Mouse (Mus musculus) ES-Bruce4 (cell line): ENCODE measurements around the gene Edc3. TPM values are rescaled to one million over a fixed set of nuclear protein-coding genes. Genes with fewer than 3 reads are reported as not detected.
"Not testable (repeated sequence)": the region's sequence is repeated elsewhere in the genome, so short reads cannot be mapped to it uniquely, and the experiment has no call there.

ENCODE experiments used
- H3K27ac ChIP-seq: 2 replicates; pipeline ENCODE4 v1.5.1; 2012; ENCODE audit warnings: low read length, inconsistent platforms; ENCODE audit not compliant: insufficient read depth
- H3K27me3 ChIP-seq: 2 replicates; pipeline ENCODE4 v1.6.1; 2012; ENCODE audit warnings: mild to moderate bottlenecking, low read length, inconsistent platforms; ENCODE audit not compliant: control insufficient read depth, poor library complexity, insufficient read depth, severe bottlenecking
- H3K36me3 ChIP-seq: 2 replicates; pipeline ENCODE4 v1.6.1; 2012; ENCODE audit warnings: inconsistent platforms, mild to moderate bottlenecking, low read length, moderate library complexity; ENCODE audit not compliant: control insufficient read depth, poor library complexity, insufficient read depth, severe bottlenecking
- H3K4me1 ChIP-seq: one replicate; pipeline ENCODE4 v1.8.1; 2011; ENCODE audit warnings: low read length; ENCODE audit not compliant: control insufficient read depth, insufficient read depth
- H3K4me3 ChIP-seq: 2 replicates; pipeline ENCODE4 v1.5.1; 2011; ENCODE audit warnings: low read depth, mild to moderate bottlenecking, low read length
- H3K9ac ChIP-seq: 2 replicates; pipeline ENCODE4 v1.6.1; 2012; ENCODE audit warnings: low read depth, mild to moderate bottlenecking, inconsistent platforms; ENCODE audit not compliant: poor library complexity, severe bottlenecking
- H3K9me3 ChIP-seq: replicated peaks from 2 replicates; pipeline ENCODE4 v1.6.1; 2012; ENCODE audit warnings: mild to moderate bottlenecking, low read length, inconsistent platforms; ENCODE audit not compliant: control insufficient read depth, poor library complexity, insufficient read depth, severe bottlenecking
- CTCF ChIP-seq: IDR thresholded peaks from one replicate; pipeline ENCODE4 v1.8.1; 2011; ENCODE audit warnings: low read depth, low read length
- EP300 ChIP-seq: IDR thresholded peaks from 2 replicates; pipeline ENCODE4 v1.6.1; 2011; ENCODE audit warnings: low read depth, low read length; ENCODE audit not compliant: insufficient read depth
- POLR2A ChIP-seq: IDR thresholded peaks from one replicate; pipeline ENCODE4 v1.8.1; 2011; ENCODE audit warnings: low read length; ENCODE audit not compliant: insufficient read depth
- polyA plus RNA-seq: library from polyadenylated mRNA; stranded (reverse); fragments of >200 nt; gene quantifications from 2 replicates; pipeline ENCODE4 v1.2.4, GENCODE M21; 2011; ENCODE audit warnings: low read depth; ENCODE audit not compliant: missing spikeins, insufficient read depth, insufficient read length

The Edc3 gene
- polyA plus RNA-seq, 1 experiment = 22.0 TPM

DNA sequence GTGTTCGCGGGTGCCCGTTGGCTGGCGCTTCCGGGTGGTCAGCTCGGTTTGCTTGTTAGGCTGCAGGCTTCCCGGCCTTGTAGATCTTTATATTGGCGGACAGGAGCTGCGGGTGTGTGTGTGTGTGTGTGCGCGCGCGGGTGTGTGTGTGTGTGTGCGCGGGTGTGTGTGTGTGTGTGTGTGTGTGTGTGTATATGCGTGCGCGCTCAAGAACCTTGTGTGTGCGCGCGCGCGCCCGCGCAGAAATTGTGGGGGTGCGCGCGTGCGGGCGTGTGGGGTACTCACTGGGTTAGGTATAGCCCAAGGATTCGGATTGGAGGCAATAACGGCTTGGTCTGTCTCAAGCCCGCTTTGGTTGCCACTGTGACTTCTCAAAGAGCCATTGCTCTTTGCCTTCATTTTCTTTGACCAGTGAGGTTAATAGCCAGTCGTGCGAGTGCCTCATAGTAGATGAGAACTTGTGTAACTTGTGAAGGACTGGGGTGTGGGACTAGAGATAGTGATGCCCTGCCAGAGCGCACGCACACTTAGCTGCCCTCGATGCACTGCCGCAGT lies 457 bp downstream of the Edc3 start:
- Histone ChIP-seq H3K4me1 (no peaks in the 10 kb centered on the region), H3K27ac (no peak overlapping the region), H3K27me3 (no peaks in the 10 kb centered on the region), H3K9me3 (no peaks in the 10 kb centered on the region), H3K9ac (peak overlapping the region; percentile 85), H3K36me3 (peaks cover 19% of the 10 kb centered on the region; the same call in 1 of the 2 replicates), H3K4me3 (peak overlapping the region; percentile 88)
- TF ChIP-seq POLR2A (no peak), EP300 (no peak), CTCF (no peak)

DNA sequence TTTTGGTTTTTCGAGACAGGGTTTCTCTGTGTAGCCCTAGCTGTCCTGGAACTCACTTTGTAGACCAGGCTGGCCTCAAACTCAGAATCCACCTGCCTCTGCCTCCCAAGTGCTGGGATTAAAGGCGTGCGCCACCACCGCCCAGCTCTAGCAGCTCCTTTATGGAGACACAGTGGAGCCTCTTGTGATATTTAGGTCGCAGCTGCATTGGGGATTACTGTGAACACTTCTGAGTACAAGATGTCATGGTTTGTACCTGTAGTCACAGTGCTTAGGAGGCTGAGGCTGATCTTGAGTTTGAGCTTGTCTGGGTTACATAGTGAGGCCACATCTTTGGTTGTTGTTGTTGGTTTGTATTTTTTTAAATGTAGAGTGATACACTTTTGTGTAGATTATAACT lies 1.9 kb downstream of the Edc3 start:
- not testable (repeated sequence) for H3K9ac ChIP-seq, H3K9me3 ChIP-seq, H3K27ac ChIP-seq, H3K27me3 ChIP-seq, H3K4me3 ChIP-seq, H3K4me1 ChIP-seq
- peaks cover 27% of the 10 kb centered on the region for H3K36me3 ChIP-seq

DNA sequence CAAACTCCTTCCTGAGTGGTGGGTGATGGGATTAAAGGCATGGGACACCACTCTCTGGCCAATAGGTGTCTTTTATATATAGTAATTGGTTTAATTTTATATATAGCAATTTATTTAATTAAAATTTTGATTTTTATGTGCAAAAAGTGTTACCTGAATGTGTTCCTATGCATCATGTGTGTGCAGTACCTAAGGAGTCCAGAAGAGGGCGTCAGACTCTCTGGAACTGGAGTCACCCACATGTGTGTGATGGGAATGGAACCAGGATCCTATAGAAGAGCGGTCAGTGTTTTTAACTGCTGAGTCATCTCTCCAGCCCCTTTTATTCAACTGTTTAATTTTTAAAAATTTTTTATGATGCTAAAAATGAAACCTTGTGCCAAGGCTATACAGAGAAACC lies 3.9 kb downstream of the Edc3 start:
- Histone ChIP-seq H3K27ac (no peak overlapping the region), H3K36me3 (peaks cover 42% of the 10 kb centered on the region), H3K4me1 (no peaks in the 10 kb centered on the region), H3K4me3 (no peak overlapping the region), H3K9ac (no peak overlapping the region), H3K9me3 (no peaks in the 10 kb centered on the region), H3K27me3 (no peaks in the 10 kb centered on the region)
- no peak for TF ChIP-seq EP300
- no peak for TF ChIP-seq CTCF
- TF ChIP-seq POLR2A = no peak

DNA sequence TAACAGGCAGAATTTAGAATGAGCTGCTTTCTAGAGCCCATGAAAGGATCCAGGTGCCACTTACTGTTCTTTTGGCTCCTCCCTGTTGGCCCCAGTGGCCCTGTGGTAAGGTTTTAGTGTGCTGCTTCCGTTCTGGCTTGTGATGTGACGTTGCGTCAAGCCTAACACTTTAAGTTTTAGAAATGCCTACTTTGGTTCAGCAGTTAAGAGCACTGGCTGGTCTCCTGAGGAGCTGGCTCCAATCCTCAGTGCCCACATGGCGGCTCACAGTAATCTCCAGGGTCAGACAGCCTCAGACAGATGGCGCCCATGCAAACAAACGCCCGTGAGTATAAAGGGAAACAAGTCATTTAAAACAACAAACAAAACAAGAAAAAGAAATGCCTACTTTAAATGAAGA lies 10.1 kb downstream of the Edc3 start:
- Histone ChIP-seq H3K36me3 (peaks cover 29% of the 10 kb centered on the region), H3K4me3 (no peak overlapping the region), H3K4me1 (no peaks in the 10 kb centered on the region), H3K9ac (no peak overlapping the region), H3K27ac (no peak overlapping the region), H3K27me3 (no peaks in the 10 kb centered on the region), H3K9me3 (no peaks in the 10 kb centered on the region)
- TF ChIP-seq EP300 (no peak), POLR2A (no peak), CTCF (no peak)

DNA sequence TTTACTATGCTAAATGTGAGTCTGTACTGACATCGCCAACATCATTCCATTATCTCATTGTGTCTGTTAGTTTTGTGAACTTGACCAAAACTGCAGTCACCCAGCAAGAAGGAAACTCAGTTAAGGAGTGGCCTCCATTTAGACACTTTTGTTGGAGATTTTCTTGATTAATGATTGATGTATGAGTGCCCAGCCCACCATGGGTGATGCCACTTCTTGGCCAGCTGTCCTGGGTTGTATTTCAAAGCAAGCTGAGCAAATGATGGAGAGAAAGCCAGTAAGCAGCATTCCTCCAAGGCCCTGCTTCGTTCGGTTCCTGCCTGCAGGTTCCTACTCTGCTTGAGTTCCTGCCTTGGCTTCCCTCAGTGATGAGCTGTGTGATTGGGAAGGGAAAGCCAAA lies 12.4 kb downstream of the Edc3 start:
- Histone ChIP-seq H3K27me3 (no peaks in the 10 kb centered on the region), H3K36me3 (peaks cover 14% of the 10 kb centered on the region), H3K4me3 (no peak overlapping the region), H3K9me3 (no peaks in the 10 kb centered on the region), H3K4me1 (no peaks in the 10 kb centered on the region), H3K9ac (no peak overlapping the region), H3K27ac (no peak overlapping the region)
- TF ChIP-seq POLR2A (no peak), CTCF (no peak)

DNA sequence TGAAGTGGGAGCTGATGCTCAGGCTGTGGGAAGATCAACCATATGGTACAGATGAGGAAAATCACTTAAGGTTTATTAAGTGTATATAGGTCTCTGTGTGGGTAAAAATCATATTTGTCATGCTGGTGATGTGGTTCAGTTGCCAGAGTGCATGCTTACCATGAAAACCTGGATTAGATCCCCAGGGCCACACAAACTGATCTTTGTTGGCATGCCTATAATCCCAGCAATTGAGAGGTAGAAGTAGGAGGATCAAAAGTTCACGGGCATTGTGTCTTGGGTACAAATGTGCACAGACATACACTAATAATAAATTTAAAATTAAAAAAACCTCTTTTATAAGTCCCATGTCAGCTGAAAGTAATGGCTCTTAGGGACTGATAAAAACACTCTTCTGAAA lies 14.0 kb downstream of the Edc3 start:
- Histone ChIP-seq H3K4me1 (no peaks in the 10 kb centered on the region), H3K9me3 (no peaks in the 10 kb centered on the region), H3K4me3 (no peak overlapping the region), H3K27ac (no peak overlapping the region), H3K9ac (no peak overlapping the region), H3K27me3 (no peaks in the 10 kb centered on the region), H3K36me3 (peaks cover 5% of the 10 kb centered on the region)
- TF ChIP-seq EP300 (no peak), POLR2A (no peak), CTCF (no peak)
